Mouse (Mus musculus): ENCODE results near the gene Dido1.
"Not testable (repeated sequence)": the region's sequence is repeated elsewhere in the genome, so short reads cannot be mapped to it uniquely, and the experiment has no call there.

The Dido1 gene

DNA sequence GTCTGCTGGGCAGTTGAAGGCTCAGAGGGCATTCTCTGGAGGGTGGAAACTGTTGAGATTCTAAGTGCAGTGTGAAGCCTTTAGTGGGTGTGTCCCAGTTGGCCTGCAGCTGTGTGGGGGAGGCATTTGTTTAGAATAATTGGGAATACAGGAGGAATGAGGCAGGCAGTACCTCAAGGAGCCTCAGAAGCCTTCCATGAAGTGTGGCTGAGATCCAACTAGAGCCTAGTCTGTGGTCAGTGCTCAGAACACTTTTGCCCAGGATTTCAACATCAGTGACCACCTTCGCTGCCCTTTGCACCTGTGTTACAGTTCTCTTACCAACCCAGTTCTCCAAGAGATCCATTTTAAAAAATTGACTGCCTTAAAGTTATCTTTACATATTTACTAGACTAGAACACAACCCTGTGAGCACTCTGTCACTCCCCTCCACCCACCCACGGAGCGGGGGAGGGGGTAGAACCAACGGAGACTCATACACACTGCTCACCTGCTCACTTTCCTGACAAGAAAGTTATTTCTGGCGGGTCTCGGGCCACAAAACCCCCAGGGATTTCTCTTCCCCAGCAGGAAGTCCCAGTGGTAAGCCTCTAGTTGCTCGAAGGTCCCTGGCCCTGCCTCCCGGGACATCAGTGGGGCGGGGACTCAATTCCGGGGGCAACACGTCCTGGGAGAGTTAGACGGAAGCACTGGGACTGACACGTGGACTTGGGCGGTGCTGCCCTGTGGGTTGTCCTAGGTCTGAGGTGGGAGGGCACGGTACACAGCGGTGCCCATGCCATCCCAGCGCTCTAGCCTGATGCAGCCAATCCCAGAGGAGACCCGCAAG is 15.0 kb upstream of the Dido1 start, which contains the start of gene Slc17a9:
Slc17a9 (plus strand) TSS at position 679 of the 829 bp plus-strand sequence.
- in situ Hi-C loops (cut with MseI, MboI), result no loop called here

DNA sequence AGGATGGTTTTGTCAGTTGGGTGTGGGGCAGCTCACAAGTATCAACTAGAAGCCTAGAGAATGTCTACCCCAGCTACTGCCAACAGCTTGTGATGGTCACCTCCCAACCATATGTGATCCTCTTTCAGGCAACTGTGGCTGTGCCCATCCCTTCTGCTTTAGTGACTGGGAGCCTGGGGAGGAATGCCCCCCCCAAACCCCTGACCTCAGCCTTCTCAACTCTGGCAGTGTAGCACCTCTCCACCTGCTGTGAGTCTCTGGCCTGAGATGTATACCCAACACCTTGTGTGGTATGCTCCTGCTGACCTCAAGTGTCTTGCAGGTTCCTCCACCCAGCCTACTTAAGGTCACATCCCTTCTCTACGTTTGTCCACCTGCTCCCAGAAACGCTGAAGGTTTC is 14.1 kb upstream of the Dido1 start:
- in situ Hi-C loops (cut with MseI, MboI), result no loop called here

DNA sequence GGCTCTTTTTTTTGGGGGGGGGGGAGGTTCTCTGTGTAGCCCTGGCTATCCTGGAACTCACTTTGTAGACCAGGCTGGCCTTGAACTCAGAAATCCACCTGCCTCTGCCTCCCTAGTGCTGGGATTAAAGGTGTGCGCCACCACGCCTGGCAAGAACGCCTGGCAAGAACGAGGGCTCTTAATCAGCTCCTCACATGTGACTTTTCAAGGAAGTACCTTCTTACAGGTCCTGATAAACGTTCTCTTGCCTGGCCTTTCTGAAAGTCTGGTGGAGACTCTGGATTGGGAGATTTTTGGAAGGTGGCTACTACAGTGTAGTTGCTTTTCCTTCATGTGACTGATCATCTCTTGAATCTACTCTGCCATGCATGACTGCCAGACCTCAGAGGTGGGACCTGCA is 12.9 kb upstream of the Dido1 start:
- in situ Hi-C loops (cut with MseI, MboI), result not testable (repeated sequence)

DNA sequence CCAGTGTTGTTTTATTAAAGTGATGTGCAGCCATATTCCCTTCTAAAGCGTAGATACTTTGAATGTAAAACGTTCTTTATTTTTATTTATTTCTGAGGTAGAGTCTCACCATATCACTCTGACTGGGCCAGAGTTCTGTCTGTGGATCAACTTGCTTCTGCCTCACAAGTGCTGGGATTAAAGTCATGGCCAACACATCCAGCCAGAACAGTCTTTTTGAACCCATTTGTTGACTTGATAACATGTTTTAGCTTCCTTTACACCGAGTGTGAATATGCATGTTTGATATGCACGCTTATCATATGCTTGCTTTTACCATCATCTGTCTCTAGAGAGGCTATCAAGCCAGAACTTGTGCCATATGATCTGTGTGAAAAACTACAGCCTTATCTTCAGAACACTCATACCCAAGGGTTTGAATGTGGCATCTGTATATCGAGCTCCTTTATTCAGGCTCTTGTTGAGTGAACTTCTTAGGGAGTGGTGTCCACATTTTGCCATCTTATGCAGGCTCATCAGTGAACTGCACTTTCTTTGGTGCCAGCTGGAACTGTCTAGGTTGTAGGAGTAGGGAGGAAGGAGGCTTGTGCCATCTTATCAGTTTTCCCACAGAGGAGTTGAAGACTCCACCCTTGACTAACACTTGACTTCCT is 2.4 kb upstream of the Dido1 start:
- in situ Hi-C loops (cut with MseI, MboI), result no loop called here

DNA sequence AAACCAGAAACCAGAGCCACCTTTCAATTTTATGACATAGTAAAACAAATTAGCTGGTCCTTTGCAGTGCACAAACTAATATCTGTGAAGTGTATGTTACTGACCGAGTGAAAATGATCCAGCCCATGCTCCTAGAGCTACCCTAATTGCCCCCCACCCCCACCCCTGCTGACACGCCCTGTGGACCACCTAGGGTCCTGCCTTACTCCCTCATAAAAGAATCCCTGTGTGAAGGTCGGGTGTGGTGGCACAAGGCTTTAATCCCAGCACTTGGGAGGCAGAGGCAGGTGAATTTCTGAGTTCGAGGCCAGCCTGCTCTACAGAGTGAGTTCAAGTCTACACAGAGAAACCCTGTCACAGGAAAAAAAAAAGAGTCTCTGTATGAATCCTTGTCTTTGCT is 1.7 kb upstream of the Dido1 start:
- in situ Hi-C loops (cut with MseI, MboI), result no loop called here

DNA sequence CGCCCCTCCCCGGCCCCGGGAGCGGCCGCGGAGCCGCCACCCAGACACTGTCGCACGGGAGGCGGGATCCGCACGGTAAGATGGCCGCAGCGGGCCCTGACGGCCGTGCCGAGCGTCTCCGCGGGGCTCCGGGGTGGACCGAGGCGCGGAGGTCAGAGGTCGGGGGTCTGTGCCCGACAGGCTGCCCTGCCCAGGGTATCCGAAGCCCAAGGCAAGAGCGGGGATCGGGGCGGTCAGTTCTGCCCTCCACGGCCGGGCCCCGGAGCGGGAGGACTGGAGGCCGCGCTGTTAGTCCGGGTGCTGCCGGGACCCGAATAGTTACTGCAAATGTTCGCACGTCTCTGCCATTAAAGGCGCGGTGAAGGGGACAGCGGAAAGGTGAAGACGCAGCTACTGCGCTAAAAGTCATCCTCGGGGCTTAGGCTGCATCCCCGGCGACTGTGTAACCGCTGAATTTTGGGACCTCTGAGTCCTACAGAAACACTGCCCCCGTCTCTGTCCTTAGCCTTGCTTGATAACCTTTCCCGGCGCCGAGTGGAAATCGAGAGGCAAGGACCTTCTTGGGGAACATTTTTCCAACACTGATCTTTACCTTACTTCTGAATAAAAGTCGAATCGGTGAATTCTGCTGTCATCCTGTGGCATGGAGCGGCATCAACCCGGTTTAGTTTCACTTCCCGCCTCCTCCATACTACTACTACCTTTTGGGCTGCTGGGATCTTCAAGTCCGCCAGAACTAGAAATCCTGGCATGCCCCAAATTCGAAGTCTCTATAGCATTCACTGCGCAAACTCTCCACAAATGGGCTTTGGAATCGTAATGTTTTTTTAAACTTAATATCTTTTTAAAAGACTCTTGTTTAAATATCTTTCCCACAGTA is 717 bp upstream of the Dido1 start:
- in situ Hi-C loops (cut with MseI, MboI), result no loop called here

DNA sequence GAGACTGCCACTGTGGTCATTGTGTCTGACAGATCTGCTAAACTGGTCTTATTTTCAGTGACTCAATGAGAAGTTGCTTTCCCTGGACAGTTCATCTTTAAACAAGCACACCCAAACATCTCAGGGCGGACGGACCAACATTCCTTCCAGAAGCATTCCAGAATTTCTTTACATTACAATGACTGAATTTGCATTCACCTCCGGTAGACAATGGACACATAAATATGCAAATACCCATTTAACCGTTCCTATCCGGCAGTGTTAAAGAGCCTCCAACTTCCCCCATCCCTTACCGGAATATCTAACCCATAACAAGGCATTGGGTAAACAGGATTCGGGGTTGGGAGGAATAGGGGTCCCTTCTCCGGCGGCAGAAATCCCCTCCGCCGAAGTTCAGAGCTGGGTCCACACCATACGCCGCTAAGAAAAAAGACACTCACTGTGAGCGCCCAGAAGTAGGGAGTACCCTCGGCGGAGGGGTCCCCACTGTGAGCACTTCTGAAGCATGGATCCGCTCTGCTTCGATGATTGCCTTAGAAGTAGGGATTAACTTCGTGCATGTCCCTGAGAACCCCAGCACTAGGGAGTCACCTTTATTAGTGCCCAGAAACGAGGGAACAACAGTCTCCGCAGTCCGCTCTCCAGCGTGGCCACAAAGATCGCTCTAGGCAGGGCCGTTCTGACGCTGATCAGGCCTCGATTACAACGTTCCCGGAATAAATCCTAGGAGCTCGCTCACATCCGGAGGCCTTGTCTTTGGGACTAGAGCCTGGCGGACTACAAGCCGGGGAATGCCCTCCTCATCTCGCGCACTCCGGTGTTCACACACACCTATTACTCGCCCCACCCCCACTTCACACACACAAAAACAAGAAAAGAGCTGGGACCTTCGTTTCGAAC is 526 bp downstream of the Dido1 start:
- in situ Hi-C loops (cut with MseI, MboI), result no loop called here

DNA sequence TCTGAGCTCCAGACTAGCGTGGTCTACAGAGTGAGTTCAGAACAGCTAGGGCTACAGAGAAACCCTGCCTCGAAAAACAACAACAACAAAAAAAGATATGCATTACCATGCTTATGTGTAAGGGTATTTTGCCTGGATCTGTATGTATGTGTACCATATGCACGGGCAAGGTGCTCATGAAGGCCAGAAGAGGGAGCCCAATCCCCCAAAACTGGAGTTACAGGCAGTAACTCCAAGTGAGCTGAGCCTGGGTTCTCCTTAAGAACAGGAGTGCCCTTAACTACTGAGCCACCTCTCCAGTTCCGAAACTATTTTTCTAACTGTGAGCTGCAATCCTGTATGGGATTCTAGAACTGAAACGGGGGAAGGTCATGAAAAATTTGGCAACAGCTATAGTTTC is 3.8 kb downstream of the Dido1 start:
- in situ Hi-C loops (cut with MseI, MboI), result no loop called here

DNA sequence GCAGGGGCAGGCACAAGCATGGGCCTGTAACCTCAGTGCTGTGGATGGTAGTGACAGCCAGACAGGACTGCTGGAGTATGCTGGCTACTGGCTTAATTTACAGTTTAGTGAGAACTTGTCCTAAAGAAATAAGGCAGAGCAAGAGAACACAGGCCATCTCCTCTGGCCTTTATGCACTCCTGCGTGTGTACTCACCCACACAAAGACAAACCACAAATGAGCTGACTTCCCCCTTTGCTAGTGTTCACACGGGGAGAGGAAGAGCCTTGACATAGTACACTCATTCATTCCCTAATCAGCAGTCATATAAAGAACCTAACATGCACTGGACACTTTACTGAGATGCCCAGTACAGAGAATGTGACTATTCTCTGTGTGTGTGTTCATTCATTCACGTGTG is 4.7 kb downstream of the Dido1 start:
- in situ Hi-C loops (cut with MseI, MboI), result no loop called here

DNA sequence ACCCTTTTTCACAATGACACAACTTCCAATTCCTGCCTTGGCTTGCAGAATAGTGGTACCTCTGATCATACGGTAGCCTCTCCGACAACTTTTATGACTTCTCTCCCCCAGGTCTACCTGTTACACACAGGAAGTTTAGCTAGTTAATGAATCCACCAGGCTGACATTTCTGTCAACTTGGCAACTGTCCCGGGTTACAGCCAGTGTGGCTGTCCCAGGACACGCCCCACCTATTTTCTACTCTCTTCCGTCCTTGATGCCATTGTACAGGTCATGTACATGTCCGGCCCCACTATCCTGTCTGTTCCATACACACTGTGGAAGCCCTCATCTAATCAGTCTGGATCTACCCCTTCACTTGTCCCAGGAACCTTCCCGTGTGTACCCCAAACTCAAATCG is 5.2 kb downstream of the Dido1 start:
- in situ Hi-C loops (cut with MseI, MboI), result no loop called here

DNA sequence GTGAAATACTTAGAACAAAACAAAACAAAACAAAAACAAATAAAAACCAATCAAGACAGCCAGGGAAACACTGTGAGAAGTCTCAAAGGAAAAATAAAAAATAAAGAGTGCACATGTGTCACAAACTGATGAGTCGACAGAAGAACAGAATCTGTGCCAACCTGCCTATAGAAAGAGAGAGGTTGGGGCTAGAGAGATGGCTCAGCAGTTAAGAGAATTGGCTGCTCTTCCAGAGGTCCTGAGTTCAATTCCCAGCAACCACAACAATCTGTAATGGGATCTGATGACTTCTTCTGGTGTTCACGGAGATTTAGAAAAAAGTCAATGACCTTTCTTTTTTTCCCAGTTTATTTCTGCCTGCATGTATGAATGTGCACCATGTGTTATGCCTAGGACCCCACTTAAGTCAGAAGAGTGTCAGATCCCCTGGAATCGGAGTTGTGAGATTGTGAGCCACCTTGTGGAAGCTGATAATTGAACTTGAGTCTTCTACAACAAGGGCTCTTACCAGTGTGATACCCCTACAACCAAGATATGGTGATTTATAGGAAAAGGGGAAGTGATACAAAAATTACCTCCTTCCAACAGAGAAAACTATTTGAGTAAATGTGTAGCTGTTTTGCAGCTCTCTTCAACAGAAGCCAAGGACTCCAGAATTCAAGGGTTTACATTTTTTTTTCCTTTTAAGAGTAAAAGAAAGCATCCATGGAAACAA is 6.0 kb downstream of the Dido1 start:
- in situ Hi-C loops (cut with MseI, MboI), result no loop called here

DNA sequence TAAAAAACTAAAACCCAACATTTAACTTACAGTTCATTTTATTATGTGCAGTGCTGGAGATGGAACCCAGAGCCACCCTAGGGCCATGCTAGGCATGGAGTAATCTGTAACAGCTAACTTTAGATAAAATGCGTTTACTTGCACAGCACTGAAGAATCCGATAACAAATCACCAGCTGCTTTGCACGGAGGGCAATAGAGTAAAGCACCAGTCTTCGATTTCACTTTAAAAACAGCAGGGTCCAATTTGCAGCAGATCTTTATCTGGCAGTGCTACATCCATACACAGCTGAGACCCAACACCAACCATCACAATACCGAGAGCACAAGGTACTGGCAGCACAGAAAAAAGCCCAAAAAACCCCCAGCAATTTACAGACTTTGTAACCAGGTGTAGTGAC is 6.6 kb downstream of the Dido1 start:
- in situ Hi-C loops (cut with MseI, MboI), result no loop called here

DNA sequence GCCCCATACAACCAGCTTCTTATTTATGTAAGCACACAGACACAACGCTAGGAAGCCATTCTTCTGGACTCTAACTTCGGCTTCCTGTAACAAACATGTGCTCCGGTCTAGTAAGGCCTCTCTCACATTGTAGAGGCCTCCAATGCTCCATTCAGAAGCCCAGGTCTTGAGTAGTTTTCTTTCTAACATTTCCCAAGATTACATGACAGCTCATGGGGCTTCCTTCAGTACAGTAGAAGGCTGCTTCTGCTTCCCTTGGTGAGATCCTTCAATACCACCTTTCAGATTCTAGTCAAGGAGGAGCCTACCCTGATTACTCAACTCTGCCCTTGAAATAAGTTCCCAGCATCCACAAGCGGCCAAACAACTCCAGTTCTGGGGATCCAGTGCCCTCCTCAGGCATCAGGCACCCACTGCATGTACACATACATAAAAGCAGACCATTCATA is 7.1 kb downstream of the Dido1 start:
- in situ Hi-C loops (cut with MseI, MboI), result no loop called here

DNA sequence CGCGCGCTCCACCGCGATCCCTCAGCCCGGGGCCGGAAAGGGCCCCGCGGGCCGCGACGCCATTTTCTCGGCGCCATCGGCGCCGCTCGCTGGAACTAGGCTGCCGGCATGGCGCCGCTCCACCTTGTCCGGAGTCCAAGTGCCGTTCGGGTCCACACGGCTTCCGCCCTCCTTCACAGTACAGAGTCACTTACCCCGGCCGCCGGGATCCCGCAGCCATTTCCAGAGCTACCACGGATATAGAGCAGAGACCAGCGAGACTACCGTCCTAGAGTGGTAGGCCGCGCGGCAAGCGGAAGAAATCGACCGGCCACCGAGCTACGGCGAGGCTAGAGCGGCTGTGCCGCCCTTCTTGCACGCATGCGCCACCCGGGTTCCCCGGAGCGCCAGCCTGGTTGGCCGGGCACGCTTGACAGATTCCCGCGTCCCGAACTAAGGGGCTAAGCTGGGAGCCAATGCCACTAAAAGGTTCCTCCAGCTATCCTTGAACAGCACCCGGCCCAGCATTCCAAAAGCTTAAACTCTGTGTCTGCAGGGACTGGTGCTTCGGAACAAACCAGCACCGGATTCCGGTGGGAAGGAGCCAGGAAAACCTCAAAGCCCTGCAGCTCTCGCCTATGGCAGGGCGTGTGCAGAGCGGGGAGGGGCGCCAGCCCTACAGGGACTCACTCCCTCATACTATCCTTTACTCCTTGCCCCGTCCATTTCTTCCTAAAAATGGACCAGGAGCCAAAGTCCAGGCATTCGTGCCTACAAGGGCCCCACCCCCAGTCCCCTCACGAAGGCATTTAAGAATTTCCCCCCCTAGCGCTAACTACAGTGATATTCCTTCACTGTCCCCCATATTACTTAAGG is 7.8 kb downstream of the Dido1 start:
- in situ Hi-C loops (cut with MseI, MboI), result no loop called here

DNA sequence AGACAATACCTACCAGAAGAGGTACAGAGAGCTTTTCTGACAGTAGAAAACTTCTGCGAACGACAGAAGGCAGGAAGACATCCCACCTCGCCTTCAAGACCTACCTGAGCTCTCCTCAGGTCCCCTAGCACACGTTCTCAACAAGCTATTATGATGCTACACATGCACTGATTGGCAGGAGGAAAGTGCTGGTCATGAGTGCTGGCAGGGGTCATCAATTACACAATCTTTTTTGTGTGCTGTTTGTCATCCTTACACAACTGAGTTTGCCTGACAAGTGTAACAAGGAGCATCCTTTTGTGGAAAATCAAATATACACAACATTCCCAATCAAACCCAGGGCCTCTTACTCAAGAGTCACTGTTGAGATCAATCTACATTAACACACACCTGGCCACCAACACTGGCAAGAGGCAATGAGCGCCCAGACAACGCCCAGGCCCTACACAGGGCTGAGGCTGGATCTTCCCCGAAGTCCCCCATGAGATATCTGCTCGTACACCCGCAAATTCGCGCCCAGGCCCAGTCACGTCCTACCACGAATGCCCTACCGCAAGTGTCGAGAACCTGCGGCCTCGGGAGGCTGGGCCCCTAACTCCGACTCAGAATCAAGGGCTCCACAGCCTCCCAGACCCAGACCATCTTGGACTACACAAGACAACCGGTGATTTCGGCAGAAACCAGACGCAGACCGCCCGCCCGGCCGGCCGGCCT is 8.6 kb downstream of the Dido1 start:
- in situ Hi-C loops (cut with MseI, MboI), result no loop called here

DNA sequence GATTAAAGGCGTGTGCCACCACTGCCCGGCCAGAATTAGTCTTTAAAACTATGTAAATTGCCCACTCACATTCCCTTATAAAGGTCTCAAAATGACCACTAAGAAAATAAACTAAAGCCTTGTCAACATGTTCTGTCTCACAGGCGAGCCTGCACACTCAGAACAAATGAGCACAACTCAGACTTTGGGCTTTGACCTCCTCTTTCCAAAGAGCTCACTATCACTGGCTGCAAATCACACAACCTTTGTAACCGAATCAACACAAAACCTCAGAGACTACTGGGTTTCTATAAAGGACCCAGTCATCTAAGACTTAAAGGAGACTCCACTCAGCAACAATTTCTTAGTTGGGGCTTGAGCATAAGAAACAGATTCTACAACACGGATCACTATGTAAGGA is 9.3 kb downstream of the Dido1 start:
- in situ Hi-C loops (cut with MseI, MboI), result no loop called here

DNA sequence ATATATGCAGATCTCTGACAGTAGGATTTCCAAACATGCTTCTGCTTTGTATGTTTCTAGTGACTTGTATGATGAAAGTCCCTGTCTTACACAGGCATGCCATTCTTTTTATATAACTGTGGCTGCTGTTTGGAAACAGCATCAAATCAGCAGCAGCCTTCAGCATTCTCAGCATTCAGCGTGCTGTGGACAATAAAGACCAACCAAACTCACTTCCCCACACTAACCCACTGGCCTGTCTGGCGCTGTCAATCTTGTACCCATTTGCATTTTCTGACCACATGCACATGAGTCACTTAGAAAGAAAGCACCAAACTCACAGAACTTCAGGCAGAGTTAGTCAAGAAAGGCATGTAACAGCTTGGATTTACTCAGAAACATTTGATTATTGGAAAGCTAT is 14.6 kb downstream of the Dido1 start:
- in situ Hi-C loops (cut with MseI, MboI), result no loop called here

DNA sequence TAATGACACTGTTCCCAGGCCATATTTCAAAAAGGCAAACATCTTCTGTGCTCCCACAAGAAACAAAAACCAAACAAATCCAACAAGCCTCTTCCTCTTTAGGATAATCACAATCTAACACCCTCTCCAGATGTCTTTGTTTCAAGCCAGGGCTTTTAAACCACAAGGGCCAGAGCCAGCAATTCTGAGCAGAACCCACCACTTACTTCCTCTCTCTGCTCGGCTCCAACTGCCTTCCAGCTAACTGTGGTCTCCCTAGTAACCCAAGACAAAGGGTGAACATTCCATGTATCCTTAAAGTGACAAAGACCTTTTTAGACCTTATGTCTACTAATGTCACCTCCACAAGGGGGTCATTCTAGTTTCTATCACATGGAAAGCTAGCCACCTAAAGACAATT is 17.2 kb downstream of the Dido1 start:
- in situ Hi-C loops (cut with MseI, MboI), result no loop called here

DNA sequence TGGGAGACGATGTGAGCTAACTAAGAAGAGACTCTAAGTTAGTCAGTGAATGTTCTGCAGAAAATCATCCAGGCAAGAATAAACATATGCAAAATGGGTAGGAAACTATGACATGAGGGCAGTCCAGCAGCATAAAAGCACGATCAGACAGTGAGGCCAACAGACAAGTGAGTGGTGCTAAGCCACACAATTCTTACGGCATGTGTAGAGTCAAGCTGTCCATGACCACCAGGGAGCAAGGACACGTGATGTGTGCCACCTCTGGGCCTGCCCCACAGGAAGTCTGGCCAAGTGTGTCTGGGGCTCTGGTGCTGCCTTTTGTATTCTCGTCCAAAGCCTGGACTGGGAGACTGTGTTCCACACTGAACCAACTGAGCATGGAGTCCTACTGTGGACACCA is 20.0 kb downstream of the Dido1 start:
- in situ Hi-C loops (cut with MseI, MboI), result no loop called here

Data from mouse trophoblast stem cell (cell line).